Mouse (Mus musculus) MEL (cell line): Measurements from ENCODE around the gene Rabl6. TPM values are rescaled to one million over a fixed set of nuclear protein-coding genes. Genes with fewer than 3 reads are reported as not detected.

Experiments
- DNase-seq: peaks from one replicate; pipeline ENCODE4 v3.0.0; 2011; ENCODE audit warnings: low read depth, low spot score
- H3K27ac ChIP-seq: 2 replicates; pipeline ENCODE4 v1.5.1; 2012; ENCODE audit warnings: low read depth, mild to moderate bottlenecking, control low read depth, low read length, moderate library complexity; ENCODE audit not compliant: control insufficient read depth
- H3K27me3 ChIP-seq, 2 experiments: fragments of 150-350 bp in 1 of 2; sonication (generic) in 1 of 2; 2 replicates each; pipeline ENCODE4 v1.6.1; 2012; ENCODE audit warnings: low read length in 2 of 2, mild to moderate bottlenecking in 2 of 2, improper control_type of control experiment in 1 of 2, moderate library complexity in 1 of 2; ENCODE audit not compliant: insufficient read depth in 2 of 2, control insufficient read depth in 1 of 2
- H3K36me3 ChIP-seq, 2 experiments: 2 replicates each; pipeline ENCODE4 v1.6.1; 2012 to 2014; ENCODE audit warnings: low read length in 2 of 2, improper control_type of control experiment in 1 of 2, inconsistent platforms in 1 of 2, mild to moderate bottlenecking in 1 of 2; ENCODE audit not compliant: insufficient read depth in 2 of 2, control insufficient read depth in 1 of 2
- H3K4me1 ChIP-seq, 2 experiments: fragments of 150-350 bp in 1 of 2; sonication (generic) in 1 of 2; 2 replicates each; pipeline ENCODE4 v1.6.1; 2012; ENCODE audit warnings: low read length in 2 of 2, improper control_type of control experiment in 1 of 2, mild to moderate bottlenecking in 1 of 2; ENCODE audit not compliant: insufficient read depth in 2 of 2, control insufficient read depth in 1 of 2
- H3K4me3 ChIP-seq, 2 experiments: fragments of 150-350 bp in 1 of 2; sonication (generic) in 1 of 2; 2 replicates each; pipeline ENCODE4 v1.5.1; 2012; ENCODE audit warnings: low read depth in 2 of 2, low read length in 2 of 2, mild to moderate bottlenecking in 2 of 2, moderate library complexity in 2 of 2, control low read depth in 1 of 2, improper control_type of control experiment in 1 of 2; ENCODE audit not compliant: control insufficient read depth in 1 of 2, insufficient read depth in 1 of 2
- H3K79me2 ChIP-seq: 2 replicates; pipeline ENCODE4 v1.6.1; 2012; ENCODE audit warnings: mild to moderate bottlenecking, low read length, moderate library complexity; ENCODE audit not compliant: control insufficient read depth, poor library complexity, insufficient read depth
- H3K9ac ChIP-seq: 2 replicates; pipeline ENCODE4 v1.6.1; 2012; ENCODE audit warnings: low read depth, mild to moderate bottlenecking, control low read depth, low read length, moderate library complexity; ENCODE audit not compliant: control insufficient read depth, poor library complexity, severe bottlenecking
- H3K9me3 ChIP-seq: fragments of 150-350 bp; sonication (generic); replicated peaks from 2 replicates; pipeline ENCODE4 v1.6.1; 2012; ENCODE audit warnings: mild to moderate bottlenecking, low read length, improper control_type of control experiment, moderate library complexity; ENCODE audit not compliant: insufficient read depth
- CHD1 ChIP-seq: IDR thresholded peaks from 2 replicates; pipeline ENCODE4 v1.6.1; 2012; ENCODE audit warnings: low read depth, mild to moderate bottlenecking, inconsistent platforms, low read length, improper control_type of control experiment
- CHD2 ChIP-seq: IDR thresholded peaks from 2 replicates; pipeline ENCODE4 v1.6.1; 2011; ENCODE audit warnings: low read length, improper control_type of control experiment
- ELF1 ChIP-seq: IDR thresholded peaks from 2 replicates; pipeline ENCODE4 v1.6.1; 2014; ENCODE audit warnings: low read depth, mild to moderate bottlenecking, inconsistent platforms, low read length, improper control_type of control experiment, moderate library complexity
- ETS1 ChIP-seq: IDR thresholded peaks from 2 replicates; pipeline ENCODE4 v1.6.1; 2012; ENCODE audit warnings: low read depth, mild to moderate bottlenecking, inconsistent platforms, low read length, improper control_type of control experiment, moderate library complexity
- GABPA ChIP-seq: IDR thresholded peaks from 2 replicates; pipeline ENCODE4 v1.6.1; 2012; ENCODE audit warnings: low read depth, mild to moderate bottlenecking, inconsistent platforms, low read length, improper control_type of control experiment, moderate library complexity
- HCFC1 ChIP-seq: IDR thresholded peaks from 2 replicates; pipeline ENCODE4 v1.6.1; 2012; ENCODE audit warnings: low read depth, mild to moderate bottlenecking, inconsistent platforms, low read length, improper control_type of control experiment, moderate library complexity
- KAT2A ChIP-seq: conservative IDR thresholded peaks from 2 replicates; pipeline ENCODE4 v1.6.1; 2012; ENCODE audit warnings: low read depth, low read length, improper control_type of control experiment, inconsistent platforms
- MAFK ChIP-seq: IDR thresholded peaks from 2 replicates; pipeline ENCODE4 v1.6.1; 2011; ENCODE audit warnings: low read depth, mild to moderate bottlenecking, low read length, improper control_type of control experiment, borderline replicate concordance
- MAX ChIP-seq: IDR thresholded peaks from 2 replicates; pipeline ENCODE4 v1.6.1; 2011; ENCODE audit warnings: low read length, improper control_type of control experiment
- MAZ ChIP-seq: IDR thresholded peaks from 2 replicates; pipeline ENCODE4 v1.6.1; 2012; ENCODE audit warnings: low read depth, mild to moderate bottlenecking, inconsistent platforms, low read length, improper control_type of control experiment
- MEF2A ChIP-seq: IDR thresholded peaks from 2 replicates; pipeline ENCODE4 v1.6.1; 2014; ENCODE audit warnings: low read depth, mild to moderate bottlenecking, inconsistent platforms, low read length, improper control_type of control experiment; ENCODE audit not compliant: poor library complexity, insufficient replicate concordance, severe bottlenecking; ENCODE audit errors: extremely low read depth
- MYC ChIP-seq: IDR thresholded peaks from 2 replicates; pipeline ENCODE4 v1.6.1; 2011; ENCODE audit warnings: low read depth, mild to moderate bottlenecking, low read length, improper control_type of control experiment, moderate library complexity
- NELFE ChIP-seq: IDR thresholded peaks from 2 replicates; pipeline ENCODE4 v1.6.1; 2011; ENCODE audit warnings: low read depth, low read length, improper control_type of control experiment
- NRF1 ChIP-seq: IDR thresholded peaks from 2 replicates; pipeline ENCODE4 v1.6.1; 2014; ENCODE audit warnings: low read depth, mild to moderate bottlenecking, inconsistent platforms, low read length, improper control_type of control experiment, moderate library complexity; ENCODE audit not compliant: poor library complexity, insufficient read depth, severe bottlenecking
- POLR2A ChIP-seq, 2 experiments: IDR thresholded peaks; 2 replicates each; pipeline ENCODE4 v1.6.1; 2011 to 2012; ENCODE audit warnings: low read length in 2 of 2, mild to moderate bottlenecking in 2 of 2, control low read depth in 1 of 2, improper control_type of control experiment in 1 of 2, low read depth in 1 of 2, moderate library complexity in 1 of 2; ENCODE audit not compliant: control insufficient read depth in 1 of 2, insufficient read depth in 1 of 2, poor library complexity in 1 of 2
- RAD21 ChIP-seq: IDR thresholded peaks from 2 replicates; pipeline ENCODE4 v1.6.1; 2011; ENCODE audit warnings: mild to moderate bottlenecking, low read depth, low read length, improper control_type of control experiment
- SMC3 ChIP-seq: IDR thresholded peaks from 2 replicates; pipeline ENCODE4 v1.6.1; 2011; ENCODE audit warnings: low read depth, low read length, improper control_type of control experiment
- TAL1 ChIP-seq: IDR thresholded peaks from 2 replicates; pipeline ENCODE4 v1.6.1; 2012; ENCODE audit warnings: mild to moderate bottlenecking, inconsistent platforms, low read length, moderate library complexity, mixed read lengths
- TCF12 ChIP-seq: IDR thresholded peaks from 2 replicates; pipeline ENCODE4 v1.6.1; 2014; ENCODE audit warnings: low read depth, mild to moderate bottlenecking, inconsistent platforms, low read length, improper control_type of control experiment, moderate library complexity
- UBTF ChIP-seq: IDR thresholded peaks from 2 replicates; pipeline ENCODE4 v1.6.1; 2012; ENCODE audit warnings: low read depth, mild to moderate bottlenecking, inconsistent platforms, low read length, improper control_type of control experiment, moderate library complexity, borderline replicate concordance; ENCODE audit not compliant: insufficient read depth
- USF1 ChIP-seq: IDR thresholded peaks from 2 replicates; pipeline ENCODE4 v1.6.1; 2014; ENCODE audit warnings: low read depth, mild to moderate bottlenecking, inconsistent platforms, low read length, improper control_type of control experiment, moderate library complexity
- polyA plus RNA-seq, 2 experiments: library from polyadenylated mRNA; stranded (reverse) in 1 of 2; unstranded in 1 of 2; fragments of >175 nt in 1 of 2; fragments of >200 nt in 1 of 2; gene quantifications; 2 replicates each; pipeline versions ENCODE4 v1.2.1 to v1.2.4; 2012; ENCODE audit warnings: low replicate concordance in 2 of 2, low read depth in 1 of 2; ENCODE audit not compliant: insufficient read length in 2 of 2, insufficient read depth in 1 of 2, missing spikeins in 1 of 2
- total RNA-seq: library from RNA; depleted of rRNA; stranded (reverse); fragments of 300-350 nt; gene quantifications from 2 replicates; pipeline ENCODE4 v1.2.3, GENCODE M21; 2012

Rabl6 gene
- total and polyA plus RNA-seq, 3 experiments, result 76.9 to 104 (median 84.7) TPM

DNA sequence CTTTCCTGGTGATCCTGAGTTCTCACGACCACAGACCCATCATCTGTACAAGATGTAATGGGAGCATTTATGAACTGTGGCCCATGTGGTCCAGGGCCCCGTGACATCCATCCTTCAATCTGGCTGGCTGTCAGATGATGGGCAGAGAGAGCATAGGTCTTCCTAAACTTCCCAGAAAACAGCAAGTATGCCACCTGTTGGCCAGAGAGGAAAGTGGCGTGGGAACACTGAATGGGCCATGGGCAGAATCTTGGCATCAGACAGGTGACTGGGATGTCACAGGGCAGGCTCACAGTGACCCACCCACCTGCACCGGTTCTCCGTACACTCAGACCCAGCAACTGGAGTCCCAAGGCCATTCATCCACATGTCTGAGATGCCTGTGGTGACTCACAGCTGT lies 57.1 kb downstream of the Rabl6 start (continued):
- TF ChIP-seq MEF2A, result no peak
- no peak for TF ChIP-seq UBTF
- TF ChIP-seq KAT2A, result no peak
- no peak for TF ChIP-seq NELFE
- TF ChIP-seq POLR2A (IDR thresholded peaks at IDR 0.05; ENCODE audit: control insufficient read depth in 1 of 2, insufficient read depth in 1 of 2, low read depth in 1 of 2, low read length in 2 of 2, poor library complexity in 1 of 2), result no peak
- no peak for TF ChIP-seq MYC
- no peak for TF ChIP-seq ETS1
- no peak for TF ChIP-seq TCF12
- TF ChIP-seq SMC3, result peak; percentile 62
- TF ChIP-seq, all 39 proteins: peak for 9

GRCm38 (mm10) chr2:25549021-25549991 lies 59.0 kb downstream of the Rabl6 start:
- DNase-seq, result no peak
- TF ChIP-seq HCFC1 (no peak), TAL1 (no peak), MAFK (no peak), CHD1 (no peak), CHD2 (no peak), ELF1 (no peak), SMC3 (no peak), RAD21 (no peak), MYC (no peak), USF1 (no peak), MAZ (no peak), NRF1 (no peak), ETS1 (no peak), MAX (no peak), GABPA (no peak)
- Histone ChIP-seq H3K36me3 (peaks cover 0 to 9% of the 10 kb centered on the region in 2 experiments; a peak in 2 of 4 replicates), H3K27me3 (no peaks in the 10 kb centered on the region), H3K79me2 (peaks cover 22% of the 10 kb centered on the region), H3K4me3 (no peak overlapping the region), H3K27ac (no peak overlapping the region), H3K9me3 (no peaks in the 10 kb centered on the region), H3K4me1 (peaks cover 6 to 11% of the 10 kb centered on the region in 2 experiments), H3K9ac (no peak overlapping the region)
